Mouse (Mus musculus) MEL (cell line): Measurements from ENCODE around the gene Npcd. TPM values are rescaled to one million over a fixed set of nuclear protein-coding genes. Genes with fewer than 3 reads are reported as not detected.

Source experiments
- DNase-seq: peaks from one replicate; pipeline ENCODE4 v3.0.0; 2011; ENCODE audit warnings: low read depth, low spot score
- H3K27ac ChIP-seq: 2 replicates; pipeline ENCODE4 v1.5.1; 2012; ENCODE audit warnings: low read depth, mild to moderate bottlenecking, control low read depth, low read length, moderate library complexity; ENCODE audit not compliant: control insufficient read depth
- H3K27me3 ChIP-seq, 2 experiments: fragments of 150-350 bp in 1 of 2; sonication (generic) in 1 of 2; 2 replicates each; pipeline ENCODE4 v1.6.1; 2012; ENCODE audit warnings: low read length in 2 of 2, mild to moderate bottlenecking in 2 of 2, improper control_type of control experiment in 1 of 2, moderate library complexity in 1 of 2; ENCODE audit not compliant: insufficient read depth in 2 of 2, control insufficient read depth in 1 of 2
- H3K36me3 ChIP-seq, 2 experiments: 2 replicates each; pipeline ENCODE4 v1.6.1; 2012 to 2014; ENCODE audit warnings: low read length in 2 of 2, improper control_type of control experiment in 1 of 2, inconsistent platforms in 1 of 2, mild to moderate bottlenecking in 1 of 2; ENCODE audit not compliant: insufficient read depth in 2 of 2, control insufficient read depth in 1 of 2
- H3K4me1 ChIP-seq, 2 experiments: fragments of 150-350 bp in 1 of 2; sonication (generic) in 1 of 2; 2 replicates each; pipeline ENCODE4 v1.6.1; 2012; ENCODE audit warnings: low read length in 2 of 2, improper control_type of control experiment in 1 of 2, mild to moderate bottlenecking in 1 of 2; ENCODE audit not compliant: insufficient read depth in 2 of 2, control insufficient read depth in 1 of 2
- H3K4me3 ChIP-seq, 2 experiments: fragments of 150-350 bp in 1 of 2; sonication (generic) in 1 of 2; 2 replicates each; pipeline ENCODE4 v1.5.1; 2012; ENCODE audit warnings: low read depth in 2 of 2, low read length in 2 of 2, mild to moderate bottlenecking in 2 of 2, moderate library complexity in 2 of 2, control low read depth in 1 of 2, improper control_type of control experiment in 1 of 2; ENCODE audit not compliant: control insufficient read depth in 1 of 2, insufficient read depth in 1 of 2
- H3K79me2 ChIP-seq: 2 replicates; pipeline ENCODE4 v1.6.1; 2012; ENCODE audit warnings: mild to moderate bottlenecking, low read length, moderate library complexity; ENCODE audit not compliant: control insufficient read depth, poor library complexity, insufficient read depth
- H3K9ac ChIP-seq: 2 replicates; pipeline ENCODE4 v1.6.1; 2012; ENCODE audit warnings: low read depth, mild to moderate bottlenecking, control low read depth, low read length, moderate library complexity; ENCODE audit not compliant: control insufficient read depth, poor library complexity, severe bottlenecking
- H3K9me3 ChIP-seq: fragments of 150-350 bp; sonication (generic); replicated peaks from 2 replicates; pipeline ENCODE4 v1.6.1; 2012; ENCODE audit warnings: mild to moderate bottlenecking, low read length, improper control_type of control experiment, moderate library complexity; ENCODE audit not compliant: insufficient read depth
- BHLHE40 ChIP-seq: IDR thresholded peaks from 2 replicates; pipeline ENCODE4 v1.6.1; 2012; ENCODE audit warnings: low read depth, mild to moderate bottlenecking, inconsistent platforms, low read length, improper control_type of control experiment, borderline replicate concordance
- ETS1 ChIP-seq: IDR thresholded peaks from 2 replicates; pipeline ENCODE4 v1.6.1; 2012; ENCODE audit warnings: low read depth, mild to moderate bottlenecking, inconsistent platforms, low read length, improper control_type of control experiment, moderate library complexity
- GABPA ChIP-seq: IDR thresholded peaks from 2 replicates; pipeline ENCODE4 v1.6.1; 2012; ENCODE audit warnings: low read depth, mild to moderate bottlenecking, inconsistent platforms, low read length, improper control_type of control experiment, moderate library complexity
- MEF2A ChIP-seq: IDR thresholded peaks from 2 replicates; pipeline ENCODE4 v1.6.1; 2014; ENCODE audit warnings: low read depth, mild to moderate bottlenecking, inconsistent platforms, low read length, improper control_type of control experiment; ENCODE audit not compliant: poor library complexity, insufficient replicate concordance, severe bottlenecking; ENCODE audit errors: extremely low read depth
- MXI1 ChIP-seq: IDR thresholded peaks from 2 replicates; pipeline ENCODE4 v1.6.1; 2011; ENCODE audit warnings: mild to moderate bottlenecking, low read depth, low read length, improper control_type of control experiment
- MYC ChIP-seq: IDR thresholded peaks from 2 replicates; pipeline ENCODE4 v1.6.1; 2011; ENCODE audit warnings: low read depth, mild to moderate bottlenecking, low read length, improper control_type of control experiment, moderate library complexity
- POLR2A ChIP-seq, 2 experiments: IDR thresholded peaks; 2 replicates each; pipeline ENCODE4 v1.6.1; 2011 to 2012; ENCODE audit warnings: low read length in 2 of 2, mild to moderate bottlenecking in 2 of 2, control low read depth in 1 of 2, improper control_type of control experiment in 1 of 2, low read depth in 1 of 2, moderate library complexity in 1 of 2; ENCODE audit not compliant: control insufficient read depth in 1 of 2, insufficient read depth in 1 of 2, poor library complexity in 1 of 2
- POLR2AphosphoS2 ChIP-seq: IDR thresholded peaks from 2 replicates; pipeline ENCODE4 v1.6.1; 2011; ENCODE audit warnings: low read length, improper control_type of control experiment
- POLR2AphosphoS5 ChIP-seq: IDR thresholded peaks from 2 replicates; pipeline ENCODE4 v1.6.1; 2012; ENCODE audit warnings: low read depth, borderline replicate concordance, mild to moderate bottlenecking, inconsistent platforms, low read length, moderate library complexity, mixed read lengths
- RCOR1 ChIP-seq: IDR thresholded peaks from 2 replicates; pipeline ENCODE4 v1.6.1; 2012; ENCODE audit warnings: low read depth, mild to moderate bottlenecking, inconsistent platforms, low read length, improper control_type of control experiment
- SIN3A ChIP-seq: IDR thresholded peaks from 2 replicates; pipeline ENCODE4 v1.6.1; 2012; ENCODE audit warnings: low read length, improper control_type of control experiment, inconsistent platforms
- ZMIZ1 ChIP-seq: IDR thresholded peaks from 2 replicates; pipeline ENCODE4 v1.6.1; 2012; ENCODE audit warnings: low read depth, mild to moderate bottlenecking, inconsistent platforms, low read length, improper control_type of control experiment, moderate library complexity
- ZNF384 ChIP-seq: IDR thresholded peaks from 2 replicates; pipeline ENCODE4 v1.6.1; 2012; ENCODE audit warnings: low read depth, mild to moderate bottlenecking, inconsistent platforms, low read length, improper control_type of control experiment
- polyA plus RNA-seq, 2 experiments: library from polyadenylated mRNA; stranded (reverse) in 1 of 2; unstranded in 1 of 2; fragments of >175 nt in 1 of 2; fragments of >200 nt in 1 of 2; gene quantifications; 2 replicates each; pipeline versions ENCODE4 v1.2.1 to v1.2.4; 2012; ENCODE audit warnings: low replicate concordance in 2 of 2, low read depth in 1 of 2; ENCODE audit not compliant: insufficient read length in 2 of 2, insufficient read depth in 1 of 2, missing spikeins in 1 of 2
- total RNA-seq: library from RNA; depleted of rRNA; stranded (reverse); fragments of 300-350 nt; gene quantifications from 2 replicates; pipeline ENCODE4 v1.2.3, GENCODE M21; 2012

Npcd gene
- total and polyA plus RNA-seq, 3 experiments, result not detected

DNA sequence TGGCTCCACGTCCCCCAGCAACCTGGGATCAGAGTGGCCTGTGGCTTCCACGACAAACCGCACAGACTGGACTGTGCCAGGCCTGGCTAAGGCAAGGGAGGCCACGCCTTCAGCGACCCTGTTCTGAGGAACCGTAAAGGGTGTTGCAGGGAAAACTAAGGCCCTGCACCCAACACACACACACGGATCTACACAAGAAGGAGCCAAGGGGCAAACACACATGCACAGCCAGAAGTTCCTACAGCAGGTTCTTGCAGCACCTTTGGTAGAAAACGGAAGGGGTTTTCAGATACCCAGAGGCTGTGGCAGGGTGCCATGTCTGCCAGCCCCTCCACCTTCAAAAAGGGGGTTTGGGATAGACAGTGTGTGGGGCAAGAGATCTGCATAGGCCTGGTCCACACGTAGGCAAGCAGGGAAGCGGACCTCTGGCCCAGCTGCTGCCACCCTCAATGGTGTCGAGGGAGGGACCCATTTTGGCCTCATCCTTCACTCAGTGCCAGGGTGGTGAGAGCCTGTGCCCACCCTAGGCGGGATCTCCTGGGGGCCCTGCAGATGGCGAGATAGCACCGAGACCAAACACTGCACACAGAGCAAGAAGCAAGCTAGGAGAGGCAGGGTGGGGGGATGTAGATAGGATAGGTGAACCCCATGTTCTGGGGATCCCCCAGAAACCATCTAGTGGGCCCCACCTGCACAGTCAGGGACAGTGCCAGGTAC, 6.8 kb downstream of the Npcd start:
- Histone ChIP-seq H3K36me3 (peaks cover 0 to 25% of the 10 kb centered on the region in 2 experiments; a peak in 3 of 4 replicates), H3K27me3 (no peaks in the 10 kb centered on the region), H3K9ac (no peak overlapping the region), H3K79me2 (peaks cover 1% of the 10 kb centered on the region), H3K4me1 (peaks cover 18 to 19% of the 10 kb centered on the region in 2 experiments; a peak in 3 of 4 replicates), H3K4me3 (no peak overlapping the region), H3K9me3 (no peaks in the 10 kb centered on the region), H3K27ac (no peak overlapping the region)
- no peak for DNase-seq
- no peak for TF ChIP-seq MXI1
- peak; percentile 30; the same call in 1 of the 2 replicates for TF ChIP-seq POLR2AphosphoS2

DNA sequence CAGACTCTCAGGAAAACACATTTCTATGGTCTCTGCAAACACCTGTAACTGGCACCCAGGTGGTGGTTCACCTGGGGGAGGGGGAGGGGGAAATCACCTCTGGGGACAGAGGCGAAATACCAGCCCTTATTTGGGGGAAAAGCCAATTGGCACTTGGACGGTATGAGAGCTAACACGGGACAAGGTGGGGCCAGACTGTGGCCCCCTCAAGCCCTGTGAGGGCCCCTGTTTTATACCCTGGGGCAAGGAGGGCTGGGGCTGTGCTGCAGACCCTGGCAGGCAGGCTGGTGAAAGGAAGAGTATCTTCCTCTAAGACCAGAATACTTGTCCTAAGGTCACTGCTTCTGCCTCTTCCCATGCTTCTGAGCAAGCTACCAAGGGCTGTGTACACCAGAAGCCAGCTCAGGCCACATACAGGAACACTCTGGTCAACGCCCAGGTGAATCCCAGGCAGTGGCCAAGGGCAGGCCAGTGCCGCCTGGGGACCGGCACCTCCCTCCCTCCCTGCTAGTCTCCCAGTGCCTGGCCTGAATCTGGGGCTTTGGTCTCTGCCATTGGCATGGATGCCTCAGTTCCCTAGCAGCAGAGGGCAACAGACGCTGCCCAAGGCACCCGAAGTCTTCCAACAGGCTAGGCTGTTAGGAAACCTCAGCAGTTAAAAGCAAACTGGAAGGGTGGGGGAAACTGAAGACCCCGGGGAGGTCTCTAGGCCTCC, 7.7 kb downstream of the Npcd start:
- Histone ChIP-seq H3K9me3 (no peaks in the 10 kb centered on the region), H3K27ac (no peak overlapping the region), H3K36me3 (peaks cover 0 to 27% of the 10 kb centered on the region in 2 experiments; a peak in 3 of 4 replicates), H3K27me3 (no peaks in the 10 kb centered on the region), H3K4me1 (peaks cover 22 to 26% of the 10 kb centered on the region in 2 experiments; a peak in 3 of 4 replicates), H3K79me2 (no peaks in the 10 kb centered on the region; the same call in 1 of the 2 replicates), H3K4me3 (no peak overlapping the region), H3K9ac (no peak overlapping the region)
- DNase-seq, result no peak
- TF ChIP-seq ETS1, result no peak
- TF ChIP-seq GABPA, result no peak
- TF ChIP-seq MEF2A, result no peak
- no peak for TF ChIP-seq MYC
- no peak for TF ChIP-seq ZMIZ1
- no peak for TF ChIP-seq SIN3A
- TF ChIP-seq POLR2AphosphoS5, result no peak
- no peak for TF ChIP-seq POLR2A (IDR thresholded peaks at IDR 0.05; ENCODE audit: control insufficient read depth in 1 of 2, insufficient read depth in 1 of 2, low read depth in 1 of 2, low read length in 2 of 2, poor library complexity in 1 of 2)
- TF ChIP-seq BHLHE40, result no peak
- no peak for TF ChIP-seq RCOR1
- no peak; the same call in 1 of the 2 replicates for TF ChIP-seq ZNF384
- no peak for TF ChIP-seq MXI1
